Mouse (Mus musculus): ENCODE data around the gene Gm49358.

DNA sequence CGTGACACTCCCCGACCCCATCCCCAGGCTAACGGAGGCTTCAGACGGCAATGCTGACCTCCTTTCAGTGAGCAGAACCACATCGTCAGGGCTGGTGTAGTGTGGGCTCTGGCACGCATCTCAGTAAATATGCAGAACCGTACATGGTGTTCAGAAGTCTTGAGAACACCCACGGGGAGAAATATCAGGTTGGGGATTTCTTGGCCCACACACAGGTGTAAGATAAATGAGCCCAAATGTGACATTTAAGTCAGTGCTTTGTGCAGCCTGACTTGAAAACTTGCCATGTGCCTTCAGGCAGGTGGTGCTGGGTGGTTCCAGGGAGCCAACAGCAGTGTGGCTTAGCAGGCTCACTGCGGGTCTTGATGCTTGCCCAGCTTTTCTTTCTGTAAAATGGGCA, 46.2 kb downstream of the Gm49358 start:
- TF ChIP-seq CTCF (IDR thresholded peaks at IDR 0.05; ENCODE audit: low read depth, low read length) (no peak), POLR2A (IDR thresholded peaks at IDR 0.05; ENCODE audit: extremely low read depth, insufficient read depth, low read length) (no peak)
